Mouse (Mus musculus) layer of hippocampus, adult 9-11 months (tissue): ENCODE results near the gene Tent5b.
A peak's percentile ranks its signal among the peaks of the same experiment; 100 is the strongest.
"Not testable (repeated sequence)": the region's sequence is repeated elsewhere in the genome, so short reads cannot be mapped to it uniquely, and the experiment has no call there.

Source experiments
- DNase-seq: peaks from one replicate; pipeline ENCODE4 v3.0.0; 2022

Tent5b gene

DNA sequence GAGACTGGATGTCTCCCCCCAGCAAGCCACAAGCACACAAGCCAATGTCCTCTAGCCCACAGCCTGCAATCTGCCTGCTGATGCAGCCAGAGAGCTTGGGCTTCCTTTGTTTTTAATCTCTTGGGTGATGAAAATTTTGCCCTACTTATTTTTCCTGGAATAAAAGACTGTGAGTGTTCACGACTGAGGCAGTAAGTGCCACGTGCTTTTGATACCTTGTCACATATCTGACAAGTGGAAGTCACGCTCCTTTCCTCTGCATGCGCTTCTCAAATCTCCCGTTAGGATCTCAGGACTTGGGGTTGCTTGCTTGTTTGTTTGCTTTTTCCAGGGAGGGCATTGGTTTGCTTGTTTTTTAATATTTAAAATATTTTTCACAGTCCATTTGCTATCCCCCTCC, 24.4 kb downstream of the Tent5b start:
- no peak for DNase-seq

DNA sequence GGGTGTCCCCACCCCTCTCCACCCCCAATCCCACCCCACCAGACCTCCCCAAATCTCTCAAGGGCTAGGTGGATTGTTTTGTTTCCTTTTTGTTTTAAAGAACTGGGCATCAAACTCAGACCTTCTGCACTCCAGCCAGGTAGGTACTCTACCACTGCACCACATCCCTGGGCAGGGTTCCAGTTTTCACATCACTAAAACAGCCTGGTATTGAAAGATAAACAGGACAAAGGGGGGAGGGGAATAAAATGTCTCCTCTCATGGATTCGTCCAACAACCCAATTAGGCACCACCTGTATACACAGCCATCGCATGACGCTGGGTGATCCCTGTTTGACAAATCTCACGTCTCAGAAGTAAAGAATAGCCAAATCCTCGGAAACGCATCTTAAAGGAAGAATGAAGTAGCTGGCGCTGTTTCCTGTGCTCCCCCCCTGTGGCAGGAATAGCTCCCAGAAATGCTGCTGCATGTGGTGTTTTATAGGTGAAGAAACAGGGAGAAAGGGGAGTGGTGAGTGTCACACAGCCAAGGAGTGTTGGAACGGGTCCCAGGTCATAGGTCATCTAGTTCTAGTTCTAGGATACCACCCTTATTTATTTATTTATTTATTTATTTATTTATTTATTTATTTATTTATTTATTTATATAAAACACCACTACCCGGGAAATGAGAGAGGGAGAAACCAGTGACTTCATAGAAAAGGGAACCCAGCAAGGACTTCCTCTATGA, 25.0 kb downstream of the Tent5b start:
- DNase-seq: no peak

DNA sequence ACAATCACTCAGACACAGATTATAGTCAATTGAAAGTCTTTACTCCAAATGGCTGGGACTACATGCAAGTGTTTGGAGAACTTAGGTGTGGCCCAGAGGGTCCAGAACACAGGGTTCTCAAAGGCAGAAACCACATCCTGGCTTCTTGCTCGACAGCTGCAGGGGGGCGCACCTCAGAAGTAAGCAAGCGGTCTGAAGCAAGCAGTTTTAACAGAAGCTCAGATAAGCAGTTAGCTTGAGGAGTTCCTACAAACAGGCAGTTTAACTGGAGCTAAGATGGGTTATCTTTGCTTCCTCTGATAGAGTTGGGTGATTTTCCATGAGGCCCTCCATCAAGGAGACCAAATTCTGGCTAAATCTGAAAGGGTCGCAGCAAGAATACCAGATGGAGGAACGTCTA, 26.6 kb downstream of the Tent5b start:
- DNase-seq: no peak

DNA sequence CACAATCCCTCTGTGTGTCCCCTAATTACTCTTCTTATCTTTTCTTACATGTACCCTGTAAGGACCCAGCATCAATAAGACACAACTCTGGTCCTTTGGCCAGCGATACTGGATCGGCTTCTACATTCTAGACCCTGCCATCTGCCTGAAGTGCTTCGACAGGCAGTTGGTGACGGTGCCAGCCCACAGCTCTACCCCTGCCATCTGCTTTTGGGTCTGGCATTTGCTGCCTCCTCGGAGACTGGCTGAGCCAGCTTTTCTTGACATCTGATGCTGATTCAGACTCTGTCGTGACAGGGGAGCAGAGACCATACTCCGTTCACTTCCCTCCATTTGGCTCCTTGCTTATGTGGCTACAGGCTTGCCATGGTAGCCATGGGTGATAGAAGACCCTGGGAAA, 29.1 kb downstream of the Tent5b start:
- peak; percentile 85 for DNase-seq

DNA sequence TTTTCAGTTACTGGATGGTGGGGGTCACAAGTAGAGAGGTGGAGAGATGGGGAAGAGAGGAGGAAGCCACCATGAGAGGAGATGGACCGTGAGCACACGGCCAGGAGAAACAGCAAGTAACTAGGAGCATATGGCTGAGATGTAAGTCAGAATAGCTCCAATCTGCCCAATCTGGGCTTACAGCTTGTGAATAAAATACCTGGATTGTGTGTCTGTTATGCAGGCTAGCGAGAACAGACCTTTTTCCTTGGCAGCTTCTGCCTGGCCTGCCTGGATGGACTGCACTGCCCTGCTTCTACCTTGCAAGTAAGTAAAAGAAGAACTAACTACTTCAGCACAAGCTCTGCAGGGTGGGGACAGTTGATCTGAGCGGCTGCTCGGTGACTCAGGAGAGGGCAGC, 31.1 kb downstream of the Tent5b start:
- DNase-seq: no peak

DNA sequence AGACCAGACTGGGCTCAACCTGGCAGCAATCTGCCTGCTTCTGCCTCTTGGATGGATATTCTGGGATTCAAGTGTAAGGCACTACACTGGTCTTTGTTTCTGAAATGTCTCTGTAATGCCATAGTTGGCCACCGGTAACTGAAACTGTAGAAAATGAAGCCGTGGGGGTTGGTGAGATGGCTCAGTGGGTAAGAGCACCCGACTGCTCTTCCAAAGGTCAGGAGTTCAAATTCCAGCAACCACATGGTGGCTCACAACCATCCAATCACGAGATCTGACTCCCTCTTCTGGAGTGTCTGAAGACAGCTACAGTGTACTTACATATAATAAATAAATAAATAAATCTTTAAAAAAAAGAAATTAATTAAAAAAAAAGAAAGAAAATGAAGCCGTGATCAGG, 32.6 kb downstream of the Tent5b start:
- not testable (repeated sequence) for DNase-seq

DNA sequence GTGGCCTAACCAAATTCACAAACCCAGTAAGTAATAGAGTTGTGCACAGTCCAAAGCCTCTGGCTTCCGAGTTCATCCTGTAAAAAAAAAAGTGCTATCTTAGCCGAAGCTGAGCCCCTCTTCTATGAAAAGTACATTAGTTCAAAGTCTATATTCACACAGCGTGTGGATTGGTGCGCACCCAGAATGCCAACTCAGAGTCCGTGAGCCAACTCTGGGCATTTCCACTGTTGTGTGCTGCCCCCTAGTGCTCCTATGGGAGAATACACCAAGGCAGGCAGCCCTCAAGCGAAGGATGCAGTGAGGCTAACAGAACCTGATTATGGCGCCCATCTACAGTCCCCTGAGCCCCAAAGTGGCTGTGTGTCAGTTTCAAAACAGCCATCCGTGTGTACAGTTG, 33.0 kb downstream of the Tent5b start:
- DNase-seq: peak; percentile 69

DNA sequence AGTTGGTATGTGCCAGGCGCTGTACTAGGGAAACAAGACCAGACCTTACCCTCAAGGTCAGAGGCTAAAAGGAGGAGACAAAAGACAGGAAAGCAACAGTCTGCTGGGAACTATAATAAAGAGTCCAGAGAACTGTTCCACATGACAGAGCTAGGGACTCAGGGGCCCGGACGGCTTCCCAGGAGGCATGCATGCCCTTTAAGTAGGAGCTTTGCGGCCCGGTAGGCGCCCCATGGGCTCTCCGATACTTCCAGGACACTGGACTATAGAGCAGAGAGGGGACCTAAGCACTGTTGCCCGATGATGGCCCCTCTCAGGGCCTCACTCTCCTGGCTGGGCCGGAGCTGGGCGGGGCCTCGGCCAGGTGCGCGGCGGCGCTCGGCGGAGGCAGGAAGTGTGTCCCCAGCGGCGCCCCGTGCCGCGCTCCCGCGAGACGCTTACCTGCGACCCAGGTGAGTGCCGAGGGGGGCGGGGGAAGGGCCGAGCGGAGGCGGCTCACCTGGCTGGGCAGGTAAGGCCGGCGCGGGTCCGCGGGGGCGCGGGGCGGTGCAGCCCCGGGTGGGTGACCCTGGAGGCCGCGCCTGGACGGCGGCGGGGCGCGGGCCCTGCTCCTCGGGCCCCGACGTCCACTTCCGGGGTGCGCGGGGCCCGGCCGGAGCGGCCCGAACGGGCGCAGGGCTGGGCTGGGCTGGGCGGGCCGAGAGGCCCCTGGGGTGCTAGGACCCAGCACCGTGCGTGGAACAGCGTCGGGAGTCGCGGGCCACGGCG, 38.9 kb downstream of the Tent5b start, which contains the start of gene Kdf1:
Gene Kdf1, plus strand, starts transcription at position 363 of the 768 bp plus-strand sequence.
- DNase-seq: no peak

DNA sequence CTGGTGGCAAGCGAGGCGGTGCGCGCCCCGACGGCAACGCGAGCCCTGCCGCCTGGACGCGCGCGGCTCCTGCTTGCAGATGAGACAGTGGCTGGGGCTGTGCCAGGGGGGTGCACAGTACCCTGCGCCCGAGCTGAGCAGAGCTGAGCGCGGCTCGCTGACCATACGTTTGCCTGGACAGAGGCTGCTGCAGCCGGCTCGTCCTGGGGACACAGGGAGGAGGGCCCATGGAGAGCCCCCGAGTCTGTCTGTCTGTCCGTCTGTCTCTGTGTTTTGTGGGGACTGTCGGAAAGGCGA, 39.4 kb downstream of the Tent5b start:
- no peak for DNase-seq

DNA sequence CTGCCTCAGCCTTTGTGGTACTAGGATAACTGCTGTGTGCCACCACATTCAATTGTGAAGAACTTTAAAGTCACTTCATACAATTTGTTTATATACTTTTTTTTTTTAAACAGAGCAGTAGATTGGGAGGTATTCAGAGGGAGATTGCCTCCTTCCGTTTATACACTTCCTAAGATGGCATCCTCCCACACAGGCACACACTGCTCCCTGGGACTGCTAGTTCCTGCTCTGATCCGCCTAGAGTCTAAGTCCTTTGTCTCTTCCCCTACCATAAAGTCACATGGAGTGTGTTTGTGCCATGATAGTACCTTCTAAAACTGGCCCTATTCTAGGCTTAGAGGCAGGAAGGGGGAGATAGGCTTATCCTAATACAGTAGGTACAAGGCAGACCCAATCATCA, 41.6 kb downstream of the Tent5b start:
- no peak for DNase-seq

DNA sequence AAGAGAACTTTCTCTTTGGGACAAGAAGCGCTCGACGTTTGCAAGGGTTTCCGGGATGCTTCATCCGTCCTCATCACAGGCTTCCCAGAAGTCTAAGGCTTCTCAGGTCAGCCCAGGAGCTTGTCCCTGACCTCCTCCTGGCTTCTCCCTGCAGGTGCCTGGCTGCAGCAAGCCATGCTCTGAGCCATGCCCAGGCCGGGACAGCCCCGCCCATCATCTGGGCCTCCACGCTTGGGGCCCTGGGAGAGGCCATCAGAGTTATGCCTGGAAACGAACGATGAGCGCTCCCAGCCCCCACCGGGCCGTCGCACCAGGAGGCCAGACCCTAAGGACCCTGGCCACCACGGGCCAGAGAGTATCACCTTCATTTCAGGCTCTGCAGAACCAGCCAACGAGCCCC, 47.9 kb downstream of the Tent5b start:
- DNase-seq: no peak

DNA sequence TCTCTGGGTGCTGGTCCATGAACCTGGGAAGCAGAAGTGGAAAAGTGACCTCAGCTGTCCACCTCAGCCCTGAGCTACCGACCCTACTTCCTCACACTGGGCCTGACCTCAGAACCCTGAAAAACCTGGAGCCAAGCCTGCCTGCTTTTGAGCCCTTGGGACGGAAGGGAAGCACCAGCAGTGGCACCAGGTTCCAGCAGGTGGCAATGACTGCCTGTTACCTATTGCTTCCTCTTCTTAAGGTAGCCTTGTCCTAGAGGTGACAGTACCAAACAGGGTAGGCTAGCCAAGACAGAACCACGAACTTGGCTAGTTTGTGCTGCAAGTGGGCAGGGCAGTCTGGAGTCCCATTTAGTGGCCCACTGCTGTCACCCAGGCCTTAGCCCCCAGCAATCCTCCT, 52.8 kb downstream of the Tent5b start:
- DNase-seq: no peak

DNA sequence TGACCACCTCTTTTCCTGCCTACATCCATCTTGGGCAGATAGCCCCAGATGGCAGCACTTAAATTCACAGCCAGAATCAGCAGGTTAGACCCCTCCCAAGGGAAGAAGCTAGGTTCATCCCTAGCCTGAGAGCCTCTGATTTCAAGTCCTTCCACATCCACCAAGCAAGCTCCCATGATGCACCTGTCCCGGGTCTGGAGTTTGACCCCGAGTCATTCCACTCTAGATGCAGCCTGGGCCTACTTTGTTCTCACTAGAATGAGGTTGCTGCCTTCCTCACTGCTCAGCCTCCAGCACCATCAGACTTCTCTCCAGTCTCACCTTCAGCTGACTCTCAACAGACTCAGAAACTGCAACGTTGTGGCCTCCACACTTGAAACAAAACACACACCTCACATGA, 56.1 kb downstream of the Tent5b start:
- DNase-seq: no peak

DNA sequence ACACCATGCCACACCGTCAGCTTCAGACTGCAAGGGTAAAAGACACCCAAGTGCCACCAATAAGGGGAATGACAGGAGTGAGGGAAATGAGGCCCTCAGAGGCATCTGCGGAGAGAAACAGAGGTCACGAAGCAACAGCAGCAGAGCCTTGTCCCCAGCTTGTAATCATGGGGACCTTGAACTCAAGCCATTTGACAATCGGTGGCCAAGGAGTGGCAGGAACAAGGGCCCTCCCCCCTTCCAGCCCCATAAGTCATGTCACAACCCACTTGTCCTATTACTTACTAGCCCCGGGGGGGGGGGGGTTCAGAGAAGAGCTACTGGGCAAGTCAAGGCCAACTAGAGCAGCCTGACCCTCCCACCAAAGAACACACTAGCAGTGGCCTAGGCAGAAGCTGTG, 56.7 kb downstream of the Tent5b start:
- DNase-seq: no peak
